Mouse (Mus musculus) activated CD4-positive, CD25-positive, alpha-beta regulatory T cell, adult 9 weeks (primary cell): Measurements from ENCODE around the gene S100a13. TPM values are rescaled to one million over a fixed set of nuclear protein-coding genes. Genes with fewer than 3 reads are reported as not detected.

Source experiments
- polyA plus RNA-seq: library from polyadenylated mRNA; unstranded; fragments of 100-300 nt; shearing (Covaris generic); gene quantifications from one replicate; pipeline ENCODE4 v1.2.1, GENCODE M21; 2017

The S100a13 gene
- polyA plus RNA-seq: 181 TPM

GRCm38 (mm10) chr3:90513796-90514590 is at the start of gene S100a13, which contains the start of gene S100a1:
Gene S100a13, plus strand, starts transcription at chr3:90514435.
Gene S100a1, minus strand, starts transcription at chr3:90514392.

GRCm38 (mm10) chr3:90465686-90466310 is 48.4 kb upstream of the S100a13 start, which contains the start of gene Npr1:
Gene Npr1, minus strand, starts transcription at chr3:90465866.

GRCm38 (mm10) chr3:90475831-90476611 is 38.2 kb upstream of the S100a13 start, which contains the start of gene Ilf2:
Gene Ilf2, plus strand, starts transcription at chr3:90476126.

GRCm38 (mm10) chr3:90490696-90491256 is 23.5 kb upstream of the S100a13 start, which contains the start of gene Snapin:
Gene Snapin, minus strand, starts transcription at chr3:90491033.

GRCm38 (mm10) chr3:90508950-90509746 is 5.1 kb upstream of the S100a13 start, which contains the start of gene Chtop:
Gene Chtop, minus strand, starts transcription at chr3:90509498.

GRCm38 (mm10) chr3:90526580-90526979 is 12.3 kb downstream of the S100a13 start, which contains the start of gene S100a14:
Gene S100a14, plus strand, starts transcription at chr3:90526856.

GRCm38 (mm10) chr3:90537141-90537904 is 23.1 kb downstream of the S100a13 start, which contains the start of gene S100a16:
Gene S100a16, plus strand, starts transcription at chr3:90537254.

GRCm38 (mm10) chr3:90560008-90560628 is 45.9 kb downstream of the S100a13 start, which contains the start of gene S100a3:
Gene S100a3, plus strand, starts transcription at chr3:90560578.

Other genes starting within 250 kb of the S100a13 start
- 58.5 TPM for gene Dennd4b, start 249.2 kb upstream of the S100a13 start, polyA plus RNA-seq
- gene Gatad2b, start 221.3 kb upstream of the S100a13 start, polyA plus RNA-seq: 12.7 TPM
- gene Slc27a3, start 124.5 kb upstream of the S100a13 start, polyA plus RNA-seq: 0.27 TPM
- 47.0 TPM for gene Ints3, start 80.8 kb upstream of the S100a13 start, polyA plus RNA-seq
- gene Npr1, start 48.6 kb upstream of the S100a13 start, polyA plus RNA-seq: not detected
- gene Ilf2, start 38.3 kb upstream of the S100a13 start, polyA plus RNA-seq: 104 TPM
- gene Snapin, start 23.4 kb upstream of the S100a13 start, polyA plus RNA-seq: 93.0 TPM
- gene Chtop, start 4.9 kb upstream of the S100a13 start, polyA plus RNA-seq: 212 TPM
- 4.4 TPM for gene S100a1, start within 50 bp of the S100a13 start, polyA plus RNA-seq
- 0.40 TPM for gene S100a14, start 12.4 kb downstream of the S100a13 start, polyA plus RNA-seq
- 0.32 TPM for gene S100a16, start 22.8 kb downstream of the S100a13 start, polyA plus RNA-seq
- gene S100a3, start 46.1 kb downstream of the S100a13 start, polyA plus RNA-seq: 1.6 TPM
- 1.7 TPM for gene S100a2, start 75.8 kb downstream of the S100a13 start, polyA plus RNA-seq
- gene Gm42674, start 87.5 kb downstream of the S100a13 start, polyA plus RNA-seq: not detected
- 415 TPM for gene S100a4, start 89.3 kb downstream of the S100a13 start, polyA plus RNA-seq
- gene S100a5, start 94.1 kb downstream of the S100a13 start, polyA plus RNA-seq: not detected
- 481 TPM for gene S100a6, start 98.4 kb downstream of the S100a13 start, polyA plus RNA-seq
- 0.28 TPM for gene S100a7a, start 139.6 kb downstream of the S100a13 start, polyA plus RNA-seq
- gene S100a8, start 154.5 kb downstream of the S100a13 start, polyA plus RNA-seq: not detected
- 0.57 TPM for gene S100a9, start 181.3 kb downstream of the S100a13 start, polyA plus RNA-seq
- gene Pglyrp4, start 212.5 kb downstream of the S100a13 start, polyA plus RNA-seq: not detected